Mouse (Mus musculus) brain, embryonic 14.5 days (tissue): ENCODE measurements around the gene Bclaf3.

ENCODE experiments used
- CTCF ChIP-seq: fragments of 200-500 bp; IDR thresholded peaks from 2 replicates; pipeline ENCODE4 v1.5.1; 2012; ENCODE audit warnings: inconsistent platforms, mild to moderate bottlenecking, moderate library complexity, borderline replicate concordance; ENCODE audit not compliant: insufficient read depth, insufficient read length; ENCODE audit errors: extremely low read depth
- POLR2A ChIP-seq: fragments of 200-500 bp; IDR thresholded peaks from 2 replicates; pipeline ENCODE4 v1.6.1; 2012; ENCODE audit warnings: mild to moderate bottlenecking, inconsistent platforms, borderline replicate concordance; ENCODE audit not compliant: poor library complexity, insufficient read depth, insufficient read length, severe bottlenecking; ENCODE audit errors: extremely low read depth

DNA sequence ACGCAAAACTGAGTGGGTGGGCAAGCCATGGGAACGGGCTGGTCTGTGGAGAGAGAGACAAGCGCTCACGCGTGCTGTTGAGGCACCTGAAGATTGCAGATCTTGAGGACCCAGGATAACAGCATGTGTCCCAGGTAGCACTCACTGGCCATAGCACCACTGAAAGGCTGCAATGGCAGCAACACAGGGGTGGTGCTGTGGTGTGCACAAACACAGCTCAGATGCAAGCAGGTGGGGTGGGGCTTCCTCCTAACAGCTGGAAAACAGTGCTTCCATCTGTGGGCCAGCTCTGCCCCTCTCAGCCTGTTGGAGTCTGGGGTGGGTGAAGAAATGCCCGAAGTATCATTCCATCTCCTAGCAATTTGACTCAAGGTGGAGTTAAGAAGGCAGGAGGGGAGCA lies at the start of gene Bclaf3:
- no peak for TF ChIP-seq POLR2A
- no peak for TF ChIP-seq CTCF
